Mouse (Mus musculus) lung, postnatal 0 days (tissue): ENCODE data around the gene Ptpra.
"Not testable (repeated sequence)": the region's sequence is repeated elsewhere in the genome, so short reads cannot be mapped to it uniquely, and the experiment has no call there.

Source experiments
- CTCF ChIP-seq: IDR thresholded peaks from 2 replicates; pipeline ENCODE4 v1.5.1; 2016; ENCODE audit warnings: antibody characterized with exemption, mild to moderate bottlenecking
- EP300 ChIP-seq: IDR thresholded peaks from 2 replicates; pipeline ENCODE4 v1.6.1; 2016; ENCODE audit warnings: antibody characterized with exemption, mild to moderate bottlenecking, control low read depth

DNA sequence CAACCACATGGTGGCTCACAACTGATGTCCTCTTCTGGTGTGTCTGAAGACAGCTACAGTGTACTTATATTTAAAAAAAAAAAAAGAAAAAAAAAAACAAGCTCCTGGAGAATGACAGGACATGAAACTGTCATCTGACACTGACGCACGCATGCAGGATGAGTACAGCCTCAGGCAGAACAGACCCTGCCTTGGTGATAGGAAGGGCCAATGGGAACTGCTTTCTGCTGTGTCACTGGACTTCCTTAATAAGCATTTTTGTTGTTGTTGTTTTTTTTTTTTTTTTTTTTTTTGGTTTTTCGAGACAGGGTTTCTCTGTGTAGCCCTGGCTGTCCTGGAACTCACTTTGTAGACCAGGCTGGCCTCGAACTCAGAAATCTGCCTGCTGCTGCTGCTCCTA lies 75.4 kb downstream of the Ptpra start:
- not testable (repeated sequence) for TF ChIP-seq CTCF, EP300
